Mouse (Mus musculus) natural killer cell, adult 2 months (primary cell): ENCODE results near the gene Marc1.

Experiments used
- DNase-seq, 2 experiments: peaks; one replicate each; pipeline ENCODE4 v3.0.0; 2022; ENCODE audit warnings: low spot score in 2 of 2

Gene Marc1

DNA sequence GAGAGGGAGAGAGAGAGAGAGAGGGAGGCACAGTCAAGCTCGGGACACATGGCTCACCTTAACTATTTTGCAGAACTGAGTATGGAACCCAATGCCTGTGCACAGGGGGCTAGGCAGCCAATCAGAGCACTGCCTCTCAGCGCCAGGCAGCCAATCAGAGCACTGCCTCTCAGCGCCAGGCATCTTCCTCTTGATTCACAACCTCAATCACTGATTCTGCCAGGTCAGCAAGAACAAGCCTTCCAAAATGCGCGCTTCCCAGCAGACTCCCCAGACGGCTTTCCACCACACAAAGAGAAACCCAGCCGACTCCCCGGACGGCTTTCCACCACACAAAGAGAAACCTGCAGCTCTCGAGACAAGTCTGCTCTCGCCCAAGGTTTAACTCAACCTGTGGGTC is 11.6 kb upstream of the Marc1 start:
- DNase-seq = no peak

DNA sequence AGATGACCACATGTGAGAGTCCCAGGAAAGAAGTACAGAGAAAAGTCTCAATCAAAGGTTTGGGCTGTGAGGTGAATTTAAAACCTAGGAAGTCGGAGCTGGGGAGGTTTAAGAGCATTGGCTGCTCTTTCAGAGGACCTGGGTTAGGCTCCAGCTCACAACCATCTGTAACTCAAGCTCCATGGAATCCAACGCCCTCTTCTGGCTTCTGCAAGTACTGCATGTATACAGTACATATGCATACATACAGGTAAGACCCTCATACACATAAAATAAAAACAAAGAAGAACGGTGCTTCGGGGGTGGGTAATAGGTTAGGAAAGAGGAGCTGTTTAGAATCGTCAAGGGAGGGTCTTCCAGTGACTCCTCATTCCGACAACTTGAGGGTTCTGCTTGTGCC is 6.7 kb upstream of the Marc1 start:
- no peak for DNase-seq

DNA sequence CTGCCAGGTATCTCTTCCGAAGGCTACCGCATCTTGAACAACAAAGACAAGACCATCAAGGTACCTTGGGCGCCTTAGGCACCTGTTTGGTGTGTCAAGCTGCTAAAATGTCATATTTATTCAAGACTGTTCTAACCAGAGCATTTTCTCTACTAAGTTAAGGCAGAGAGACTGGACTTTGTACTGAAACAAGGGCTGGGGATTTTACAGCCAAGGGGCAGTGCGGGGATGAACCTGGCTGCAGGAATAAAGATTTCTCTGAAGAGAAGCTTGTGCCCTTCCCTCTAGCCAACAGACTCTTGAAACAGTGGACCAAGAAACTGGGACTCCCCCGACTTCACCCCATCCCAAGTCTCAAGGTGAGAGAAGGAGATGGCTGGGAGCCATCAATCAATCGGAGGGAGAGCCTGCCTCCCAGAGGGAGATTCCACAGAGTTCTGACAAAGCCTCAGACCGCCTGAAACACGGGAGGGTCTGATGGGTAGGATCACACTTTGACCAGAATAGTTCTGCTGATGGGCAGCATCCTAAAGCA is 670 bp upstream of the Marc1 start:
- no peak for DNase-seq

DNA sequence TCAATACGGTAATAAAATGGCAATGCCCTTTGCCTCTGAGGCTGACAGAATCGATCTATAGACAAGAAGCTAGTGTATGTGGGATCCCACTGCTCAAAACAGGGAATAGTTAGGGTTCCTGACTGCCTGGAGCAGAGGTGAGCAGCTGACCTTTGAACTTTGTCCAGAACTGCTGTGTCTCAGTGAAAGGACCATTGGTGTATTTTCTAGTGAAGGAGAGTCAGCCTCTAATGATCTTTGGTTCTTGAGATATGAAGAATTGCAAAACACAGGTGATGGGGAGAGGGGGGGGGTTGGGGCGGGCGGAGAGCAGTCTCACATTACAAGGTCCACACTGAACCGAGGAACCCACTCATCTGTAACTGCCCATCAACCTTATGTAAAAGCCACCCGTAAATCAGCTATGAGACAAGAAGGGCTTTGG is 1.5 kb downstream of the Marc1 start:
- DNase-seq = no peak

DNA sequence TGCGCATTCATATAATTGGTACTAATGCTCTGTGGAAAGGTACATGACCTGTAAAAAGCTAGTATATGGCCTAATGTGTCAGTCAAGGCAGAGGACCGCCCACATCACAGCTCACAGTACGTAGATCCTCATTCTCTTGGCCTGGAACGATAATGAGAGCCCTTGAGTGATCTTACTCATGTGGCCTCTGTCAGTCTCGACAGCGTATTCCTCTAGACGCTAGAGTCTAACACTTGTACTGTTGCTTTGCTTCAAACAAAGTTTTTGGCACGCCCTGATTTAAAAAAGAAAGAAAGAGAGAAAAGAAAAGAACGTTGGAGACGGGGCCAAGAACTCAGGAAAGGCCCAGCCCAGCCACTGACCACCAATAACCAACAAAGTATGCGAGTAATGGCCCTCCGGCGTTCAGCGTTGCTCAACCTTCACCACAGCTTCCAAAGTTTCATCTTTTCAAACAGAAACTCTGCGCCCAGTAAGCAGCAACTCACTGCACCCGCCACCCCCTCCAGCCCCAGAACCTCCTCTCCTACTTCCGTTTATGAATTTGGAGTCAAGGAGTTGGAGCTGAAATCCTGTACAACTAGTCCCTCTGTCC is 2.6 kb downstream of the Marc1 start:
- DNase-seq = no peak

DNA sequence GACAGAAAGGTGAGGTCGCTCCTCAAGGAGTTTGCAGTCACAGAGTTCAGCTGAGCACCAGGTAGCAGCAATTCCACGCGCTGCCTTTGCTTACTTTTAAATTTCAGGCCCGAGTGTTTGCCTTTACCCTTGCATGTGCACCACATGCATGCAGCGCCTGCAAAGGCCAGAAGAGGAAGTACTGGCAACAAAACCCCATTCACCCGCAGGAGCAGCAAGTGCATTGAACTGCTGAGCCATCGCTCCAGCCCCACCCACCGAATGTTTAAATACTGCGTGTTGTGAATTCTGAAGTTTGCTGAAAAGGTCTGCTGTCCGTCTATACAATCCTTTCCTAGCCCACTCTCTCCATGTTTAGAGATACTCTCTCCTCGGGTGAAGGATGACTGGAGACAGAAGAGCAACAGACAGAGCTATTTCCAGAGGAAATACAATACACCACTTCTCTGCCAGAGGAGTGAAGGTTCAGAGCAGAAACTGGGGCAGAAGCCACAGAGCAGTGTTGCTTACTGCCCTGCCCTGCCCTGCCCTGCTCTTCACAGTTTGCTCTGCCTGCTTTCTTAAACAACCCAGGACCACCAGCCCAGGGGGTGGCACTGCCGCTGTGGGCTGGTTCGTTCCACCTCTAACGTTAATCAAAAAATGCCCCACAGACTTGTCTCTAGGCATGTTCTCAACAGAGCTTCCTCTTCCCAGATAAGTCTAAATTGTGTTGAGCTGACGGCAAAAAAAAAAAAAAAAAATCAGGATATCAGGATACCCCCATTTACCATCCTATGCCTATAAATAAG is 3.3 kb downstream of the Marc1 start:
- DNase-seq = peak in 1 of 2 experiments; percentile 17

DNA sequence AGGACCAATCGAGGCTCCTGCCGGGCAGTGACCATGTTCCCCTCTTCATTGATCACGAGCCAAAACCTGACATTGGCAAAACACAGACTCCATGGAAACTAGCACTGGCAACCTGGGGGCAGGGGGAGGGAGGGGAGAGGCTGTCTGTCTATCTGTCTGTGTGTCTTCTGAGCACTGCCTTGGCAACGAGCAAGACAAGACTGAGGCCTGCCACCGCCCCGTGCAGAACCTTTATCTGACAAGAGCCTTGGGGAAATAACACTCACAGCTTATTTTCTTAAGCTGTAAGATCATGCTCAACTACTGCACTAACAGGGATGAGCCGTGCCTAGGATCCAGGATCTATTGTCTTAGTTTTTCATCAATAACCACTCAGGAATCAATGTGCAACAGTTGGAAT is 4.0 kb downstream of the Marc1 start:
- no peak for DNase-seq

DNA sequence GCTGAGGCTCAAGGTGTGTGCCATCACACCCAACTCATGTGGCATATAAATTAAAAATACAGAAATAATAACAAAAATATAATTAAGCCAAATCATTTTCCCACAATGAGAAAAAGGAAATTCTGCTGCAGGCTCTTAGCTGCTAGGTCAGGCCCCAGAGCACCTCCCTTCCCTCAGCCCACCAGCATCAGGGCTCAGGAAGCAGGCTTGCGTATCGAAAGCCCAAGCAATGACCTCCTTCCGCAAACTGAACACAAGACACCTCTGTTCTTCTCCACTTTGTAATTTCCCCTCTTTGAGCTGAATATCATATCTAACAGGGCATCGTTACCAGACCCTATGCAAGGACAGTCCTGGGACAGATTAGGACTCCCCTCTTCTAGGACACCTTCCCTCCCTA is 5.4 kb downstream of the Marc1 start:
- DNase-seq = no peak

DNA sequence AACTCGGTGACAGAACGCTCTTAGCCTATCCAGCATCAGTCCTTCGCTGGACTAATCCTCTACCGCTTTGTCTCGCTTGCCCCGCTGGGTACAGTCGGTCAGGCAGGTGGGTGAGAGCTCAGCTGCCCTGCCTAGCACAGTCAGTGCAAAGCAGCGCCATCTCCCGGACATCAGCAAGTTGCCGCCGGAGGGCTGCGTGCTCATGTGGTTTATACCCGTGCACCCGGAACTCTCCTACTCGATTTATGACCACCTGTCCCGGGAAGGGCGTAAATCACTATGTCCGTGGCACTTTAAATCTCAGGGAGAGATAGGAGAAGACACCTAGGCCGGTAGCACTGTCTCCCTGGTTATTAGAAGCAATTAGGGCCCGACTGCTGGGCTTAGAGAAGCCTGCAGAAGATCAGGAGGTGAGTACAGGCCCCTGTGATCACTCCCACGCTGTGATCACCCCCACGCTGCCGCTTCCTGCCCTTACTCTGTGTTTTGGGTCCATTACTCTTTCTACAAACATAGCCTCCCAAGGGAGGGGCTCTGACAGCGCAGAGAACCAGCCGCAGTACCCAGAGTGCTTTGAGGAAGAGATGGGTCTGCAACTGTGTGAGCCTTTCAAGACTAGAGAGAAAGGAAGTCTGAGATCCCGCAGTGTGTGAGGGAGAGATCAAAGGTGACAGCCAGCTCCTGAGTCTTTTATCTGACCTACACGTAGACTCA is 17.8 kb downstream of the Marc1 start:
- DNase-seq = peak; percentile 62 to 81

DNA sequence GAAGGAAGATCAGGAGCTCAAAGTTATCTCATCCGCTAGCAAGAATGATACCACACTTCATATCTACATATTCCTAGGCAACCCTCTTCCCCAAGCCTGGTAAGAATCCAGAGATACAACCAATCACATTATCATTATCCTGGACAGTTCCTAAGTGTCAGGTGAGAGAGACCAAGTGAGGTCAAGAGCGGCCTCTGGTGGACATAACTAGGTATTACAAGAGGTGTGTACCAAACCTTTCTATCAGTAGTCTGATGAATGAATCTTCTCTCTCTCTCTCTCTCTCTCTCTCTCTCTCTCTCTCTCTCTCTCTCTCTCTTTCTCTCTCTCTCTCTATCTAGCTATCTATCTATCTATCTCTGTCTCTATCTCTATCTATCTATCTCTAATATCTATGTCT is 20.0 kb downstream of the Marc1 start:
- peak; percentile 24 to 47 for DNase-seq

DNA sequence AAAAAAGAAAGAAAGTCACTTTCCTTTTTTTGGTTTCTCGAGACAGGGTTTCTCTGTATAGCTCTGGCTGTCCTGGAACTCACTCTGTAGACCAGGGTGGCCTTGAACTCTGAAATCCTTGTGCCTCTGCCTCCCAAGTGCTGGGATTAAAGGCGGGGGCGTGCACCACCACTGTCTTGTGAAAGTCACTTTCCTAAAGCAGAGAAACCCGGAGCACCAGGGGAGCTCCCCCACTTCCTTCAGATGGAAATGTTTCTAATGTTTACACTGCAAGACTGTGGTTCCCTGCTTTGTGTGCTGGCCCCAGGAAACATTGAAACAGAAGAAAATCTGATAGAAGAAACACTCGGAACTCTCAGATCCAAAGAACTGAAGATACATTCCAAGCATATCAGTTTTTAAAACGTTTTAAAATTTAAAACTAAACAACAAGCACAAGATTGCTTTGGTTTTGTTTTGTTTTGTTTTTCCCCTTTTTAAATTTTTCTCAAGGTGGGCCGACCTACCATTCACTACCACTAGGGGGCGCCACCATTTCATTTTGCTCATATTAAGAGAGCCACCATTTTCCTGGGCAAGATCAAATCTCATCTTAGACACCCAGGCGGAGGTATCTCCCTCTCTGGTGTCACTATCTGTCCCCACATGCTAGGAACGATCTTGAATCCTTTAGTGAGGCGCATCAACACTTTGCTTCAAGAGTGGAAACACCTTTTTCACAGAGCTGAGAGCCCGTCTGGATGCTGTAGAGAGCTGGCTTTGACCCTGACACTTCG is 24.5 kb downstream of the Marc1 start:
- peak in 1 of 2 experiments; percentile 30 for DNase-seq

DNA sequence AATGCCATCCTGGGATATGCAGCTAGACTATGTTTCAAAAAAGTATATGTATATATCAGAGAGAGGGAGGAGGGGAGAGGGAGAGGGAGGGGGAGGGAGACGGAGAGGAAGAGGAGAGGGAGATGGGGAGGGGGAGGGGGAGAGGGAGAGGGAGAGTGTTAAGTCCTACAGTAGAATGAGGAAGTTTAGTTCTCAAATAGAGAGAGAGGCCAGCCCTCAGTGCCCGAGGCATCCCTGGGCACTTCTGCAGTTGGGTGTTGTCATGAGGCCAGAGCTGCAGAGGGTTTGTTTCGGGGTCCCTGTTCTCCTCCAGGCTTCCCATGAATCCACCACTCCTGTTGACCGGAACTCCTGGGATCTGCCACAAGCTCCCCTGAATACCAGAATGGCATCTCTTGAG is 27.5 kb downstream of the Marc1 start:
- DNase-seq = no peak

DNA sequence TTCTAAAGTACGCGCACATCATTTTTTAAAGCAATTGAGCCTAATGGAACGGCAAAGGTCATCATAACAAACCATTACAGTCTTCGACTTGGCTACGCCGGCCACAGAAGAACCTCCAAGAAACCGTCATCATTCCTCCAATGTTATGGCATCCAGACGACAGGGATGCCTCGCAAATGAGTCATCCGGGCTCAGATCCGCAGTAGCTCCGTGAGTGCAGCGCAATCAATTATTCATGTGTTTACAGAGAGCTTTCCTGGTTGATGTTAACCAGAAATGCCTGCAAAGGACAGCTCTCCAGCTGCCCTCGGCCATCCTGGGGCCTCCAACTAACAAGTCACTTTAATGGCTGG is 29.0 kb downstream of the Marc1 start:
- DNase-seq = no peak

DNA sequence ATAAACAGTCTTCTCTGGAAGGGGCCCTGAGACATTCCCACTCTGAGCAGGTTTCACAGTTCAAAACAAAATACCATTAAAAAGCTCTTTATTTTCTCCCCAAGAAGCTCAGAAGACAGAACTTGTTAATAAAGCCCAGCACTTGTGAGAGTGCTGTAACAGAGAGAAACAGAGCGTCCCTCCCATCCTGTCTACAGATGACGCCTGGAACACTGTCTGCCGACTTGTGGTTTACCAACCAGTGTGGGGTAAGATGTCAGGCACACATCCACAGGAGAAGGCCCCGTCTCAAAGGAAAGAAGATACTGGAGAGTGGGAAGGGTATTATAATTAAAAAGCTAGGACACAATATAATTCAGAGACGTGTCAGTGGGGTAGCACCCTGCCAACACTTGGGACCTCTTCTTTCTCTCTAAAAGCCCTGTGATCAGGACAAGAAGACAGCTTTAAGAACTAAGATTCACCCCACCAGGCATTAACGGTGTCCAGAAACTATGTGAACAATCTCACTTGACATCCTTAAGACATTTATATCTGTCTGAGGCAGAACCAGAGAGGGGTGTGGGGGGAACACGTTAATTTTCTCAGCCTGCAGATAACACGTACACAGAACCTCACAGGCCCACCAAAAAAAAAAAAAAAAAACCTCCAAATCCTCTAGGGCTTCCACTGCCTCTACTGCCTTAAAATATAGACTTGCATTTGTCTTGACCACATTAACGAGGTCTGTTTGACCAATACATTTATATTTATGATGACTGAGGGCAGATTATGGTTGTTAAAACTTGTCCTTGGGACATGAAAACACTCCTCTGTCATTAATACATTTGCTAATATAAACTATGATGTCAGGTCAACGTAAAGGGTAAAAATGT is 29.6 kb downstream of the Marc1 start:
- no peak for DNase-seq

DNA sequence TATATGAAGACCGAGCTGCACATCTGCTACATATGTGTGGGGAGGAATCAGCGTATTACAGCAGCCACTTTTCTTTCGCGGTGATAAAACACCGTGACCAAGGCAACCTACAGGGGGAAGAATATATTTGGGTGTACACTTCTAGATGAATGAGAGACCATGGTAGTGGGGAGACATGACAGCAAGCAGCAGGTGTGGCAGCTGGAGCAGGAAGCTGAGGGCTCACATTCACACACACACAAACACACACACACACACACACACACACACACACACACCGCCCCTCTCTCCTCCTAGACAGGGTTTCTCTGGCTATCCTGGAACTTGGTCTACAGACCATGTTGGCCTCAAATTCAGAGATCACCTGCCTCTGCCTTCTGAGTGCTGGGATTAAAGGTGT is 33.0 kb downstream of the Marc1 start:
- DNase-seq = no peak

DNA sequence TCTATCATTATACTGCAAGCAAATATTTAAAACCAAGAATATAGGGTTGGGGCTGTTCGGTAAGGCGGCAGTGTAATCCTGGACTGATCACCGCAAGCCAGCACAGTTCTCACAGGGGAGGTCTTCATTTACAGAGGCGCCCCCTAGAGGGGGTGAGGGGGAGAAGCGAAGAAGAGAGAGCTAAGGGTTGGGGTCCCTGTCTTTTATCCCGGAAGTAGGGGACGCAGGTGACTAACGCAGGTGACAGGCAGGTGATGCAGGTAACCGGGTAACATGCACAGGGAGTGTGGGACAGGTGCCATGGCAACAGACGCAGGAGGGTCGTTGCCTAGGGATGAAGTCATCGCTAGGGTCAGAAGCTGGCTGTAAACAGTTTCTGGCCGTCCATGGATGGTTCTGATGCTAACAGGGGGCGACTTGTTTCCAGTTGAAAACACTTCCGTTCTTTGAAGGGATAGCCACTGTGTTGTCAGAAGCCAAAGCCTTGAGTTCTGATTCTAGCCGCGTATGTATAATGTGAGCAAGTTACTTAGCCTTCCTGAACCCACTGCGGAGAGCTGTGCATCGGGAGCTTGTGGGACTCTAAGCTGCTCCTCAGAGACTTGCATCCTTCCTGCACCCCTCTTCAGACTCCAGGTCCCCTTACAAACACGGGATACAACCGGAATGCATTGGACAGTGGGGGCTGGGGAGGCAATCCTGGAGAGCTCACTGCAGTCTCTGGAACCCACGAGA is 33.9 kb downstream of the Marc1 start:
- no peak for DNase-seq

DNA sequence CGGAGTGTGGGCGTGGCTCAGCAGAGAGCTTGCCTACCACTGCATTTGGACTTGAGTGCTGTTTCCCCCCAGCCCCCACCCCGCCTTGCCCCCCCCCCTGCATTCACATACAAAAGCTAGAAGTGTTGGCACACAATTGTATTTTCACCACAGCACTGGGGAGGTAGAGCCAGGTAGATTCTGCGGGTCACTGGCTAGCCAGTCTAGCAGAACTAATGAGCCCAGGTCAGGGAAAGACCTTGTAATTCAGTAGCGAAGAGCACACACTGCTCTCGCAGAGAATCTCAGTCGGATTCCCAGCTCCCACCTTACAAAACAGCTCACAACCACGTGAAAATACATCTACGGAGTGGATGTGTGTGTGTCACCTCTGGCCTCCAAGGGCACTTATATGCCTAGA is 35.8 kb downstream of the Marc1 start:
- no peak for DNase-seq

DNA sequence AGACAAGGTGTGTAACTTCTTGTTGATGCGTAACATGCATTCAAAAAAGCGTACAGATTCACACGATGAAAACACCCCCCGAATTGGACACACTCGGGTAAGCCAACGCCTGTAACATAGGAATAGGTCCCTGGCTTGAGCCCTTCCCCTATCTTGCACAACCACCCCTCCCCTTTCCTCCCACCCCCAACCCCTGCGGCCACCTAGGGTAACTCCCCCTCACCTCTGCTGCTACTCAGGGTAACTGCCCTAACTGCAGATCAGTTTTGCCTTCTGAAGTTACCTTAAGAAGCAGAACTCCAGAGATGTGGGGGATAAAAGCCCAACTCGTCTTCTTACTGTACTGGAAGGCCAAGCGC is 39.2 kb downstream of the Marc1 start:
- no peak for DNase-seq

DNA sequence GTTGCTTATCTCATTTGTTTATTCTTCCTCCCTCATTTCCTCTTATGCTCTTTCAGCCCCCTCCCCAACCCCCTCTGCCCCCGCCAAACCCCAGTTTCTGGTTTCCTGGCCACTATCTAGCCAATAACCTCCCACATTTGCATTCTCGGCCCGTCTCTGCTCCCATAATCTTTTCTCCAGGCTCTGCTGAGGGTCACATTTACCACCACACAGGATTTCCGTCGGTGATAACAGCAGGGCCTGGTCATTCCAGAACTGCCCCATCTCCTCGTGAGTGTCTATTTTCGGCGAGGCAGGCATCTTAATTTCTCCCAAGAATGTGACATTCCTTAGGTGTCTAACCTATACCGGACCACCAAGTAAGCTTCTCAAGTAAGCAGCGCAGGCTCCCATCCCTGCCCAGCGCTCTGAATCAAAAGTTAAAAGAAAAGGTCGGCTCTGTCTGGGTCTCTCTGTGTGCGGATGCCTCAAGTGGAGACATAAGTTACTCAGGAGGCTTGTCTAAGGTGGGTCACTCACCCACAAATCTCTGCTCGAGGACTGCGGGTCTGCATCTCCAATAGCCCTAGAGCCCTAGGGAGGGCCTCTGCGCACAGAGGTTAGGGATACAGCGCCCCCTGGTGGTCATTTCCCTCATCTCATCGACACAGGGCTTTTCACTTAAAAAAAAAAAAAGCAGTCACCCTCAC is 39.8 kb downstream of the Marc1 start:
- DNase-seq = peak; percentile 41 to 74

DNA sequence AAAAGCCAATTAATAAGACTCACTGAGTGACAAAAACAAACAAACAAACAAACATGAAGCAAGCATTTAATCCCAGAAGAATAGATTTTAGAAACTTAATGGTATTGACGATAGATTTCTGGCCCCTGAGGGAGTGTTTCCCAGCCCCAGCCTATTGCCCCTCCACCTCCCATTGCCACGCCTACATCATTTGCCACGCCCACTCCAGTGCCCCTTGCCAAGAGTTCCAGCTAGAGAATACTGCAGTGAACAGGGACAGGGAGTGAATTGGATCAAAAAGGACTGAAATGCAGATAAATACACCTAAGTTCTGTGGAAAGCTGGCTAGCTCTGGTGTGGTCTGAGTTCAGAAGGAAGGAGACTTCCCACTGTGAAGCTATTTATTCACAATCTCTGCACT is 47.2 kb downstream of the Marc1 start:
- DNase-seq = no peak
